Mouse (Mus musculus) heart, embryonic 12.5 days (tissue): ENCODE data around the gene H2-T23. TPM values are rescaled to one million over a fixed set of nuclear protein-coding genes. Genes with fewer than 3 reads are reported as not detected.
"Not testable (repeated sequence)": the region's sequence is repeated elsewhere in the genome, so short reads cannot be mapped to it uniquely, and the experiment has no call there.

Experiments
- ATAC-seq: fragments of 200-750 bp; cut with Nextera tagmentation; 2 replicates; pipeline ENCODE4 v1.8.0; 2017; ENCODE audit warnings: moderate TSS enrichment, moderate library complexity; ENCODE audit not compliant: insufficient number of reproducible peaks, low FRiP score
- H3K27ac ChIP-seq: fragments of 300-500 bp; sonication (generic); 2 replicates; pipeline ENCODE4 v1.5.1; 2016; ENCODE audit warnings: mild to moderate bottlenecking, moderate library complexity; ENCODE audit not compliant: poor library complexity, severe bottlenecking
- H3K27me3 ChIP-seq: fragments of 300-500 bp; sonication (generic); replicated peaks from 2 replicates; pipeline ENCODE4 v1.6.1; 2016; ENCODE audit warnings: mild to moderate bottlenecking, moderate library complexity
- H3K36me3 ChIP-seq: fragments of 300-500 bp; sonication (generic); 2 replicates; pipeline ENCODE4 v1.6.1; 2016; ENCODE audit warnings: mild to moderate bottlenecking, moderate library complexity
- H3K4me1 ChIP-seq: fragments of 300-500 bp; sonication (generic); replicated peaks from 2 replicates; pipeline ENCODE4 v1.6.1; 2016; ENCODE audit warnings: mild to moderate bottlenecking
- H3K4me2 ChIP-seq: fragments of 300-500 bp; sonication (generic); 2 replicates; pipeline ENCODE4 v1.6.1; 2016; ENCODE audit warnings: mild to moderate bottlenecking, moderate library complexity
- H3K4me3 ChIP-seq: fragments of 300-500 bp; sonication (generic); 2 replicates; pipeline ENCODE4 v1.5.1; 2016; ENCODE audit warnings: mild to moderate bottlenecking
- H3K9ac ChIP-seq: fragments of 300-500 bp; sonication (generic); 2 replicates; pipeline ENCODE4 v1.6.1; 2016; ENCODE audit warnings: mild to moderate bottlenecking, moderate library complexity
- H3K9me3 ChIP-seq: fragments of 300-500 bp; sonication (generic); replicated peaks from 2 replicates; pipeline ENCODE4 v1.6.1; 2016; ENCODE audit warnings: mild to moderate bottlenecking, moderate library complexity
- WGBS: fragments of 180-500 bp; shearing (Covaris S2); methylation state at CpG from one replicate; pipeline ENCODE4 v1.1.7; 2016; 5-methylcytosine and 5-hydroxymethylcytosine counted together
- polyA plus RNA-seq: library from polyadenylated mRNA; unstranded; fragments of >200 nt; fragmentation: Nextera tagmentation; extraction: Ambion mirVana; gene quantifications from 2 replicates; pipeline ENCODE4 v1.2.1, GENCODE M21; 2016

The H2-T23 gene
- polyA plus RNA-seq, result 4.7 and 5.2 TPM in 2 replicates

GRCm38 (mm10) chr17:36032351-36032875 lies at the start of gene H2-T23:
Gene H2-T23, minus strand, starts transcription at chr17:36032855.
- under 1% methylated on average over 25 of the region's 25 CpGs for WGBS

GRCm38 (mm10) chr17:36081901-36082300 lies 49.2 kb upstream of the H2-T23 start:
- not testable (repeated sequence) for H3K27ac ChIP-seq, H3K4me2 ChIP-seq, H3K4me3 ChIP-seq, ATAC-seq, H3K9me3 ChIP-seq, H3K36me3 ChIP-seq, H3K9ac ChIP-seq
- Histone ChIP-seq H3K4me1 (peaks cover 10% of the 10 kb centered on the region; the same call in 1 of the 2 replicates), H3K27me3 (peaks cover 54% of the 10 kb centered on the region)

More at GRCm38 (mm10) chr17:36032351-36032875, at the start of gene H2-T23:
- Histone ChIP-seq H3K4me2 (peak within 1 kb of the TSS; percentile 99), H3K4me3 (peak within 1 kb of the TSS; percentile 60), H3K9ac (peak within 1 kb of the TSS; percentile 65)
- ATAC-seq, result peak; percentile 51
- not testable (repeated sequence) for H3K27me3 ChIP-seq, H3K27ac ChIP-seq, H3K36me3 ChIP-seq, H3K4me1 ChIP-seq, H3K9me3 ChIP-seq

- WGBS, result 25% methylated on average over 2 of the region's 2 CpGs
- Histone ChIP-seq H3K36me3 (no peaks in the 10 kb centered on the region), H3K27ac (no peak overlapping the region), H3K4me2 (no peak overlapping the region), H3K9ac (no peak overlapping the region), H3K4me3 (no peak overlapping the region), H3K27me3 (0 out of 2 replicates have a peak, but pooled peaks cover 7% of the 10 kb centered on the region), H3K4me1 (no peaks in the 10 kb centered on the region), H3K9me3 (no peaks in the 10 kb centered on the region)
- ATAC-seq, result no peak
These were observed 28.2 kb upstream of the H2-T23 start for GRCm38 (mm10) chr17:36060829-36061228.

- WGBS, result 53% methylated on average over 1 of the region's 1 CpGs
- H3K27ac ChIP-seq, ATAC-seq, H3K27me3 ChIP-seq, H3K4me2 ChIP-seq, H3K9me3 ChIP-seq, H3K36me3 ChIP-seq, H3K4me1 ChIP-seq, H3K9ac ChIP-seq, H3K4me3 ChIP-seq: not testable (repeated sequence)
These were observed 25.7 kb upstream of the H2-T23 start, which contains the start of gene Gm11127 for GRCm38 (mm10) chr17:36058362-36058761. Gene Gm11127, minus strand, starts transcription at chr17:36058371.

- 84% methylated on average over 25 of the region's 25 CpGs for WGBS
- not testable (repeated sequence) for H3K9ac ChIP-seq, H3K4me3 ChIP-seq, H3K27me3 ChIP-seq, H3K27ac ChIP-seq, H3K4me1 ChIP-seq, H3K4me2 ChIP-seq, H3K9me3 ChIP-seq, ATAC-seq, H3K36me3 ChIP-seq
These were observed 25.3 kb upstream of the H2-T23 start for GRCm38 (mm10) chr17:36057927-36058326.

- WGBS, result 83% methylated on average over 3 of the region's 3 CpGs
- Histone ChIP-seq H3K9ac (peak overlapping the region; percentile 67; the same call in 1 of the 2 replicates), H3K27me3 (0 out of 2 replicates have a peak, but pooled peaks cover 6% of the 10 kb centered on the region), H3K4me3 (peak overlapping the region; percentile 57), H3K27ac (no peak overlapping the region), H3K4me1 (peaks cover 5% of the 10 kb centered on the region; the same call in 1 of the 2 replicates), H3K36me3 (no peaks in the 10 kb centered on the region), H3K4me2 (peak overlapping the region; percentile 88), H3K9me3 (no peaks in the 10 kb centered on the region)
- ATAC-seq, result no peak
These were observed 10.6 kb upstream of the H2-T23 start for GRCm38 (mm10) chr17:36043286-36043685.

GRCm38 (mm10) chr17:36042610-36043169 lies 10.0 kb upstream of the H2-T23 start, which contains the start of the genes H2-T22 and Gm6034:
Gene H2-T22, minus strand, starts transcription at chr17:36042747.
Gene Gm6034, plus strand, starts transcription at chr17:36042961.
- ATAC-seq, result peak; percentile 94
- Histone ChIP-seq H3K9ac (peak within 1 kb of the TSS; percentile 67), H3K4me2 (peak within 1 kb of the TSS; percentile 88), H3K27ac (peak within 1 kb of the TSS; percentile 35; the same call in 1 of the 2 replicates), H3K4me3 (peak within 1 kb of the TSS; percentile 57)
- not testable (repeated sequence) for H3K4me1 ChIP-seq, H3K36me3 ChIP-seq, H3K27me3 ChIP-seq, H3K9me3 ChIP-seq
- WGBS, result 2% methylated on average over 12 of the region's 12 CpGs

GRCm38 (mm10) chr17:36042055-36042454 lies 9.4 kb upstream of the H2-T23 start:
- H3K4me1 ChIP-seq, H3K27me3 ChIP-seq, H3K9me3 ChIP-seq, H3K36me3 ChIP-seq, H3K27ac ChIP-seq: not testable (repeated sequence)
- Histone ChIP-seq H3K9ac (peak overlapping the region; percentile 65), H3K4me3 (peak overlapping the region; percentile 57), H3K4me2 (peak overlapping the region; percentile 88)
- WGBS, result 3% methylated on average over 18 of the region's 19 CpGs
- ATAC-seq, result peak; percentile 74

GRCm38 (mm10) chr17:36040604-36041003 lies 7.9 kb upstream of the H2-T23 start:
- WGBS, result 59% methylated on average over 2 of the region's 2 CpGs
- not testable (repeated sequence) for H3K9me3 ChIP-seq, H3K9ac ChIP-seq, H3K27ac ChIP-seq, H3K4me2 ChIP-seq, H3K4me3 ChIP-seq, H3K4me1 ChIP-seq, H3K36me3 ChIP-seq, H3K27me3 ChIP-seq, ATAC-seq

GRCm38 (mm10) chr17:36036126-36036525 lies 3.5 kb upstream of the H2-T23 start:
- ATAC-seq, result not testable (repeated sequence)
- 82% methylated on average over 13 of the region's 13 CpGs for WGBS

GRCm38 (mm10) chr17:36035010-36035638 lies 2.5 kb upstream of the H2-T23 start:
- not testable (repeated sequence) for H3K4me2 ChIP-seq, H3K4me1 ChIP-seq, ATAC-seq, H3K36me3 ChIP-seq, H3K27ac ChIP-seq, H3K4me3 ChIP-seq, H3K9ac ChIP-seq, H3K27me3 ChIP-seq, H3K9me3 ChIP-seq
- WGBS, result 32% methylated on average over 3 of the region's 3 CpGs

More at GRCm38 (mm10) chr17:36036126-36036525, 3.5 kb upstream of the H2-T23 start:
- not testable (repeated sequence) for H3K4me2 ChIP-seq, H3K9me3 ChIP-seq, H3K27ac ChIP-seq, H3K36me3 ChIP-seq, H3K9ac ChIP-seq, H3K4me3 ChIP-seq, H3K4me1 ChIP-seq
- H3K27me3 ChIP-seq, result peaks cover 11% of the 10 kb centered on the region
